Mouse (Mus musculus): ENCODE measurements at regions not wholly inside any gene's neighbourhood (a gene's known extent, or its start where the extent isn't known, plus 50 kb on each side); places are given as distances from the start of the nearest gene placed in this dataset.

DNA sequence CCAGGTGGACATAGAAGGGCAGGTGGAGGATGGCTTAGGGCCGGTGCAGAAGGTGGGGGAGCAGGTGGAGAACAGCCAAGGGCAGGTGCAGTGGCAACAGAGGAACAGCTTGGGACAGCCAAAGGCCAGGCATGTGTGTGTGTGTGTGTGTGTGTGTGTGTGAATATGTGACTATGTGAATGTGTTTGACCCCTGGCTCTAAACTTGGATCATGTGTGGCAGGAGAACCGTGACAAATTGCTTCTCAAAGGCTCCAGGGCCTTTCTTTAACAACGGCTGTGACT is 236.7 kb upstream of the Wscd1 start:
- H3K9me3 ChIP-seq (replicated peaks): no peaks in the 10 kb centered on the region
- ATAC-seq (ENCODE audit: insufficient number of reproducible peaks, low FRiP score): no peak
- 73% methylated on average over 3 of the region's 3 CpGs for WGBS

DNA sequence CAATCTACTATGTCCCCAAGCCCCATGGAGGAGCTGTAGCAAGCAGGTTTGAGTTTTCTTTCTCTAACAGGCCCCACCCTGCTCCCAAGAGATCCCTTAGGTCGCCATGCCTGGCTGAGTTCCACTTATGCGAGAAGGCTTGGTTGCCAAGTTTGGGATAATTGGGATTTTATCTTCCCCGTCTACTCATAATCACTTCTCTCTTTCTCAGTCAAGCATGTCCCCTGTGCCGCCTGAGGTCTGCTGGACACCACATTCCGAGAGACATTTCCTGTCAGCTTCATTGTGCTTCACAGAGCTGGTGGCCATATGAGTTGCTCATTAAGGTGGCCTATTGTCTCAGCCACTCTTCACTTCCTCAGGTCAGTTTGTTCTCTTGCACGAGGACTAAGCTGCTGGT is 234.5 kb upstream of the Wscd1 start:
- no peak overlapping the region for H3K4me2 ChIP-seq
- ATAC-seq (ENCODE audit: insufficient number of reproducible peaks, low FRiP score): no peak
- 52% methylated on average over 6 of the region's 6 CpGs for WGBS
- H3K9me3 ChIP-seq (replicated peaks): no peaks in the 10 kb centered on the region
- H3K9ac ChIP-seq: no peak overlapping the region
- 0 out of 2 replicates have a peak, but pooled peaks cover 3% of the 10 kb centered on the region for H3K27me3 ChIP-seq (replicated peaks)
- no peaks in the 10 kb centered on the region for H3K36me3 ChIP-seq
- no peak overlapping the region for H3K27ac ChIP-seq (ENCODE audit: poor library complexity, severe bottlenecking)
- H3K4me3 ChIP-seq: no peak overlapping the region
- no peaks in the 10 kb centered on the region for H3K4me1 ChIP-seq (replicated peaks)

More for the DNA sequence above, 236.7 kb upstream of the Wscd1 start:
- Histone ChIP-seq H3K4me1 (replicated peaks) (no peaks in the 10 kb centered on the region), H3K4me3 (no peak overlapping the region), H3K27ac (ENCODE audit: poor library complexity, severe bottlenecking) (no peak overlapping the region), H3K27me3 (replicated peaks) (0 out of 2 replicates have a peak, but pooled peaks cover 3% of the 10 kb centered on the region), H3K4me2 (no peak overlapping the region), H3K9ac (no peak overlapping the region), H3K36me3 (no peaks in the 10 kb centered on the region)

DNA sequence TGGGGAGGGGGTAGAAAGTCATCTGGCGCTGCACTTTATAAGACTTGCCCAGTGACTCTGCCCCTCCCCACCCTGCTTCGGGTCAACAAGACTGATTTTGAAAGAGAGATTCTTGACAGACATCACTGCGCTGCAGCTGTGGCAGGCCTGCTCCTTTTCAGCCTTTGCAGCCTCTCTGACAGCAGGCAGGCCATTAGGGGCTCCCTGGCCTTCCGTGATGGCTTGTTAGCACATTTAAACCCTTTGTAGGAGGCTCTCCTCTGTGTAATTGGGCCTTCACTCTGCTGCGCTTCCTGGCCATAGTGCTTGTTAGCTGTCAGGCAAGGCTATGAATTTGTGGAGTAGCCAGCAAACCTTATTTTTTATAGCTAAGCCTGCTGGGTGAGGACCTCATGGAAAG is 232.3 kb upstream of the Wscd1 start:
- no peak overlapping the region for H3K27ac ChIP-seq (ENCODE audit: poor library complexity, severe bottlenecking)
- no peaks in the 10 kb centered on the region for H3K36me3 ChIP-seq
- no peak for ATAC-seq (ENCODE audit: insufficient number of reproducible peaks, low FRiP score)
- no peaks in the 10 kb centered on the region for H3K9me3 ChIP-seq (replicated peaks)
- no peak overlapping the region for H3K4me2 ChIP-seq
- 27% methylated on average over 5 of the region's 5 CpGs for WGBS
- H3K4me3 ChIP-seq: no peak overlapping the region
- H3K4me1 ChIP-seq (replicated peaks): no peaks in the 10 kb centered on the region
- 0 out of 2 replicates have a peak, but pooled peaks cover 3% of the 10 kb centered on the region for H3K27me3 ChIP-seq (replicated peaks)
- no peak overlapping the region for H3K9ac ChIP-seq

DNA sequence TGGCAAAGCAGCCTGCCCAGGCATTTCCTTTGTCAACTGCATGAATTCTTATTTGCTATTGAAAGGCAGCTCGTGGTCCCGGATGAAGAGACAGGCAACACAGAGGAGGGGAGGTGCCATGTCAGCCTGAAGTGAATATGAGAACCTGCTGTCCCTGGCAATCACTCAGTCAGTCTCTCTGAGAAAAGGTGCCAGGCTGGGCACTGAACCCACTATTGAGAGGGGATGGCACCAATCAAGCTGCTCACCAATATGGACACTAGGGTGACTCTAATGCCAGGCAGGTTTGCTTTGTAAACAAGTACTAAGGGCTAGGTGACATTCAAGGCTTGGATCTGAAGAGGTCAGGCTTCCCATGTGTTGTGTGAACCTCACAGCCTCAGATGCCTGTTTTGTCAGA is 222.0 kb upstream of the Wscd1 start:
- peaks cover 5% of the 10 kb centered on the region for H3K27me3 ChIP-seq (replicated peaks)
- peaks cover 14% of the 10 kb centered on the region for H3K4me1 ChIP-seq (replicated peaks)
- H3K9ac ChIP-seq: no peak overlapping the region
- H3K4me2 ChIP-seq: no peak overlapping the region
- H3K27ac ChIP-seq (ENCODE audit: poor library complexity, severe bottlenecking): no peak overlapping the region
- H3K36me3 ChIP-seq: no peaks in the 10 kb centered on the region
- no peak for ATAC-seq (ENCODE audit: insufficient number of reproducible peaks, low FRiP score)
- 83% methylated on average over 2 of the region's 2 CpGs for WGBS
- H3K9me3 ChIP-seq (replicated peaks): no peaks in the 10 kb centered on the region
- H3K4me3 ChIP-seq: no peak overlapping the region

DNA sequence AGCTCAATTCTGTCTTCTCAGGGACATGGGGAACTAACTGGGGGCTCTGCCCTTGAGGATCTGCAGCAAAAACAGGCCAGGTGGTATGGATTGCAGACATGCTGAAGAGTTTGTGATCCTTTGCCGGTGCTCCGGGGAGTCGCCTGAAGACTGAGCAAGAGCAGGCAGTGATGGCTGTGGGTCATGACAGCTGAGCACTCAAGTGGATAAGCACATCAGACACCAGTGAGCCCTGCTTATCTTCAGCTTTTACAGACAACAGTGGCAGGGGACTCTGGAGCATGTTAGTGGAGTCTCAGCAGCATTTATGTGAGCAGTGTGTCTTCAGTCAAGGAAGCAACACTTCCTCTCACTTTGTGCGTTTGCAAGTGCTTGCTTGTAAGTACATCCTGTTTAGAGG is 221.1 kb upstream of the Wscd1 start:
- H3K27me3 ChIP-seq (replicated peaks): peaks cover 5% of the 10 kb centered on the region
- ATAC-seq (ENCODE audit: insufficient number of reproducible peaks, low FRiP score): no peak; the same call in 1 of the 2 replicates
- WGBS: 23% methylated on average over 4 of the region's 4 CpGs

DNA sequence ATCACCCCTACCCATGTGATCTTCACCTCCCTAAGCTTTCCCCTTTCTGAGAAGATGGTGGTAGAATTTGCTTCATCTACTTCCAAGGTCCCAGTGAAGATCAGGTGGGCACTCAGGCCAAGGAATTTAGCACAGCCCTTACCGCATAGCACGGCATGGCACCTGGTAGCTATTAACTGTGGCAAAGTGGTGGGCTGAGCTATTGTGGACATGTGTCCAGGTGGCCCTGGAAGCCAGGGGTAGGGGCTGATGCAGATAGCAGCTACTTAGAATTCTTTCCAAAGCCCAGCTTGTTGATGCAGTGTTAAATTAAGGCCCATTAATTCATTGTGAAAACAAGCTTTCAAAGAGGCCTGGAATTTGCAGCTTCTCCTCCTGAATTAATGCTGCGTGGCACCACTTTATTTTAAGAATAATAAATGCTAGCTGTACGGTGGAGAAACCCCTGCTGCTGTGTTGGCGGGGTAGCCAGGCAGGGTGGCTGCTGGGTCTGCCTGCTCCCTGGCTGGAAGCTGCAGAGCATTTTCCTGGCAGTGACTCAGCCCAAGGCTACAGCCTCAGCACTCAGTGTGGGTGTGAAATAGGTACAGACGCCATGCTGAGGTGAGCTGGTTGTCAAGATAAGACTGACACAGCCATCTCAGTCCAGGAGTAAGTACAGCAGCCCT is 208.4 kb upstream of the Wscd1 start:
- ATAC-seq (ENCODE audit: insufficient number of reproducible peaks, low FRiP score): no peak
- Histone ChIP-seq H3K4me1 (replicated peaks) (no peaks in the 10 kb centered on the region), H3K9me3 (replicated peaks) (peaks cover 12% of the 10 kb centered on the region), H3K4me3 (no peak overlapping the region), H3K36me3 (no peaks in the 10 kb centered on the region), H3K9ac (no peak overlapping the region), H3K27ac (ENCODE audit: poor library complexity, severe bottlenecking) (no peak overlapping the region), H3K27me3 (replicated peaks) (no peaks in the 10 kb centered on the region), H3K4me2 (no peak overlapping the region)
- WGBS: 39% methylated on average over 6 of the region's 6 CpGs

More for the DNA sequence above, 221.1 kb upstream of the Wscd1 start:
- Histone ChIP-seq H3K4me1 (replicated peaks) (peaks cover 14% of the 10 kb centered on the region), H3K4me3 (no peak overlapping the region), H3K9ac (no peak overlapping the region), H3K9me3 (replicated peaks) (no peaks in the 10 kb centered on the region), H3K4me2 (no peak overlapping the region), H3K27ac (ENCODE audit: poor library complexity, severe bottlenecking) (no peak overlapping the region), H3K36me3 (no peaks in the 10 kb centered on the region)

DNA sequence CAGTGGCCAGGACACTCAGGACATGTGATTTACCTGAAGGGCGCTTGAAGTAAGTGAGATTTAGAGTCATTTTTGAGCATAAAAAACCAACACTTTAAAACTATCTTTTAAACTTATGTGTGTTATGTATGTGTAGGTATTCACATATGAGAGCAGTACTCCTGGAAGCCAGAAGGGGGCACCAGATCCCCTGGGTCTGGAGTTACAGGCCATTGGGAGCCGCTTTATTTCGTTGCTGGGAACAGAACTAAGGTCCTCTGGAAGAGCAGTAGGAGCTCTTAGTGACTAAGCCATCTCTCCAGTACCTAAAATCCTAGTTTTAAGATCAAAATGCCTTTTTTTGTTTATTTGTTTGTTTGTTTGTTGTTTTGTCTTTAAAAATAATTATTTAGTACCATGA is 192.3 kb upstream of the Wscd1 start:
- WGBS: 84% methylated on average over 3 of the region's 3 CpGs
- Histone ChIP-seq H3K4me1 (replicated peaks) (no peaks in the 10 kb centered on the region), H3K27ac (ENCODE audit: poor library complexity, severe bottlenecking) (no peak overlapping the region), H3K9me3 (replicated peaks) (no peaks in the 10 kb centered on the region; the same call in 1 of the 2 replicates), H3K27me3 (replicated peaks) (no peaks in the 10 kb centered on the region), H3K4me2 (no peak overlapping the region), H3K9ac (no peak overlapping the region), H3K4me3 (no peak overlapping the region), H3K36me3 (no peaks in the 10 kb centered on the region)
- no peak for ATAC-seq (ENCODE audit: insufficient number of reproducible peaks, low FRiP score)

DNA sequence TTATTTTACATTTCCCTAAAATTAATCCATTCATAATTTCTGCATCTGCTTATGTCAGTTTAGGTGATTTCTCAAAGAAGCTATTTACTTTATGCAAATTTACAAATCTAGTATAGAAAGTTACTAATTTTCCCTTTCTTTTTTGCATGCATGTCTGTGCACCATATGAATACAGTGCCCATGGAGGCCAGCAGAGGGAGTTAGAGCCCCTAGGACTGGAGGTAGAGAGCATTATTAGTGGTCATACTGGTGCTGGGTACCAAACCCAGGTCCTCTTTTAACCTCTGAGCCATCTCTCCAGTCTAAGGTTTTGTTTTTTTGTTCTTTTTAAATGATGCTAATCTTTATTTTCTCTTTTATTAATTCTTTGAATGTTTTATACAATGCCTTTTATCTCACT is 184.9 kb upstream of the Wscd1 start:
- H3K27me3 ChIP-seq (replicated peaks): no peaks in the 10 kb centered on the region
- no peak overlapping the region for H3K9ac ChIP-seq
- no peak for ATAC-seq (ENCODE audit: insufficient number of reproducible peaks, low FRiP score)
- no peaks in the 10 kb centered on the region for H3K36me3 ChIP-seq
- H3K9me3 ChIP-seq (replicated peaks): no peaks in the 10 kb centered on the region; the same call in 1 of the 2 replicates
- no peak overlapping the region for H3K4me2 ChIP-seq
- H3K27ac ChIP-seq (ENCODE audit: poor library complexity, severe bottlenecking): no peak overlapping the region
- no peak overlapping the region for H3K4me3 ChIP-seq
- H3K4me1 ChIP-seq (replicated peaks): no peaks in the 10 kb centered on the region

DNA sequence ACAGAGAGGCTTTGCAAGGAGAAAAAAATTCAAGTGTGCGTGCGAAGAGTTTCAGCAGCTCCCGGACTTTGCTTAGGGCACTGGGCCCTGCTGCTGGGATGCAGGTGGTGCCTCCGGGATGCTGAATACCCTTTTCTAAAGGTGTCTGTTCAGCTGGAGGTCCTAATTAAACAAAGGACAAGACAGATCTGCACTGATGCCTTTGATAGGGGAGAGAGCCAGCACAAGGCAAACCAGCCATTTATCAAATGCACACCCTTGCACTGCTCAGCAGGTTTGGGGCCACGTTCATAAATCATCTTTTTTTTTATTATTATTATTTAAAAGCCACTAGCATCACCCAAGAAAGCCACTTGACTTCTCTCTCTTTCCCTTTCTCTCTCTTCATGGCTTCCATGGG is 172.9 kb upstream of the Wscd1 start:
- H3K27ac ChIP-seq (ENCODE audit: poor library complexity, severe bottlenecking): no peak overlapping the region
- no peak overlapping the region for H3K4me3 ChIP-seq
- no peaks in the 10 kb centered on the region for H3K27me3 ChIP-seq (replicated peaks)
- H3K9me3 ChIP-seq (replicated peaks): no peaks in the 10 kb centered on the region
- no peak for ATAC-seq (ENCODE audit: insufficient number of reproducible peaks, low FRiP score)
- H3K4me1 ChIP-seq (replicated peaks): 0 out of 2 replicates have a peak, but pooled peaks cover 7% of the 10 kb centered on the region
- no peaks in the 10 kb centered on the region for H3K36me3 ChIP-seq
- 81% methylated on average over 5 of the region's 5 CpGs for WGBS
- H3K9ac ChIP-seq: no peak overlapping the region
- H3K4me2 ChIP-seq: no peak overlapping the region

DNA sequence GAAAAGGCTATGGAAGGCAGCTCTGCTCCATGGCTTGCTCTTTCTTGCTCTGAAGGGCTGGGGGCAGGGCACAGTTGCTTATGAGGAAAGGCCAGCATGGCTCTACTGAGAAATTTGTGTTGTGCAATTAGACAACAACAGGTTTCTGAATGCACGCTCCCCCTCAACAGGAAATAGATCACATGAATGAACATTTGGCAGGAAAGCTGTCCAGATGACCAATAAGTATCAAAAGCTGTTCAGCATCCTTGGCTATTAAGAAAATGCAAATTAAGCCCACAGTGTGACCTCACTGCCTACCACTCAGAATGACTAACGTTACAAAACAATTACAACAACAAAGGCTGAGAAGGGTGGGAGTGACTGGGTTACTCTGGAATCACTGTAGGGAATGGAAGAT is 167.9 kb upstream of the Wscd1 start:
- no peaks in the 10 kb centered on the region for H3K9me3 ChIP-seq (replicated peaks)
- no peak overlapping the region for H3K27ac ChIP-seq (ENCODE audit: poor library complexity, severe bottlenecking)
- H3K9ac ChIP-seq: no peak overlapping the region
- WGBS: 64% methylated on average over 2 of the region's 2 CpGs
- H3K4me1 ChIP-seq (replicated peaks): no peaks in the 10 kb centered on the region
- no peak overlapping the region for H3K4me3 ChIP-seq
- no peaks in the 10 kb centered on the region for H3K27me3 ChIP-seq (replicated peaks)
- no peak for ATAC-seq (ENCODE audit: insufficient number of reproducible peaks, low FRiP score)
- no peaks in the 10 kb centered on the region for H3K36me3 ChIP-seq
- no peak overlapping the region for H3K4me2 ChIP-seq

GRCm38 (mm10) chr11:71591014-71591413 is 158.7 kb upstream of the Wscd1 start:
- no peaks in the 10 kb centered on the region for H3K27me3 ChIP-seq (replicated peaks)
- 74% methylated on average over 6 of the region's 6 CpGs for WGBS
- H3K4me2 ChIP-seq: no peak overlapping the region
- H3K9me3 ChIP-seq (replicated peaks): no peaks in the 10 kb centered on the region
- H3K4me3 ChIP-seq: no peak overlapping the region
- no peaks in the 10 kb centered on the region for H3K36me3 ChIP-seq
- no peak overlapping the region for H3K27ac ChIP-seq (ENCODE audit: poor library complexity, severe bottlenecking)
- ATAC-seq (ENCODE audit: insufficient number of reproducible peaks, low FRiP score): no peak
- no peaks in the 10 kb centered on the region for H3K4me1 ChIP-seq (replicated peaks)
- H3K9ac ChIP-seq: no peak overlapping the region

DNA sequence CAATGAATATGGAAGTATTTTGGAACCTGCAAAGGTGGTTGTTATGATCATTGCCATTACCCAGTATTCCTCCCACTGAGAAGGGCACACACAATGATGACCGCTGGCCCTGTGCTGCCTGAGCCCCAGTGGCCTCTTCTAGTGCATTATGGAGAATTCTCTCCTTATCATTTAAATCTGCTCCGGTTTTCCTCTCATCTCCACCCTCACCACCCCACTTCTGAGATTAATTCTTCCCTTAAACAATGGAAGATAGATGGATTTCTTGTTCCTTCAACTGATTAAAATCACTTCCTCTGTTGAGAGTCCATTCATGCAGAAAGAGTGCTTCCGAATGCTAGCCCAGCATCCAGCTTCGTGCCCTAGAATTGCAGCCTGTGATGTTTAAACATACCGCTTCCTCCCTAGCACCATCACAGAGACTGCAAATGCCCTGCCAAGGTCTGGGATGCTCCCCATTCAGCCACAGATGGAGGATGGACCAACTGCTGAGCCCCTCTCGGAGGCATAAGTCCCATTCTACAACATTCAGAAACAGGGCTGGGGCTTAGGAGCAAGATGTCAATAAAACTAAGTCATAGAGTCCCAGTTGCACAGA is 155.4 kb upstream of the Wscd1 start:
- H3K4me3 ChIP-seq: no peak overlapping the region
- no peaks in the 10 kb centered on the region for H3K27me3 ChIP-seq (replicated peaks)
- H3K4me2 ChIP-seq: no peak overlapping the region
- H3K36me3 ChIP-seq: no peaks in the 10 kb centered on the region
- no peak overlapping the region for H3K9ac ChIP-seq
- no peaks in the 10 kb centered on the region for H3K9me3 ChIP-seq (replicated peaks)
- H3K4me1 ChIP-seq (replicated peaks): no peaks in the 10 kb centered on the region
- no peak overlapping the region for H3K27ac ChIP-seq (ENCODE audit: poor library complexity, severe bottlenecking)
- ATAC-seq (ENCODE audit: insufficient number of reproducible peaks, low FRiP score): no peak
- WGBS: 78% methylated on average over 6 of the region's 6 CpGs
